29 mouse cellular contexts compared by ENCODE assay signal in genomic region chr3:31106597-31106996, GRCm38 (mm10). TPM values are rescaled to one million over a fixed set of nuclear protein-coding genes. Genes with fewer than 3 reads are reported as not detected.
DNase-seq lines count a peak whose midpoint lies in the region; ATAC-seq and TF ChIP-seq lines count a peak whose summit lies in the region.
"Had no signal": no experiment of that assay in that cellular context is flagged by ENCODE, and none has a peak within 500 bp of the region (broad histone marks: within the 10 kb centered on the region; RNA-seq: fewer than 3 reads in every experiment).

No protein-coding gene starts in this region.

- H3K4me3 ChIP-seq in neural tube, embryonic 13.5 days, result no peak overlapping the region
- H3K4me3 ChIP-seq in bone marrow macrophage, adult 2 months (ENCODE audit: insufficient read depth, low read length), result peak overlapping the region; percentile 58
- H3K4me3 ChIP-seq: embryonic facial prominence, embryonic 13.5 days; erythroblast, embryonic 14.5 days; forebrain, embryonic 12.5 days; hindbrain, embryonic 10.5 days; left cerebral cortex, adult 2 months; limb, embryonic 10.5 days; liver, embryonic 12.5 days; midbrain, embryonic 10.5 days had no signal

- DNase-seq in neural tube, embryonic 10.5 days (ENCODE audit: extremely low spot score, low spot score), result no peak
- DNase-seq in ovary, adult 18-20 months (ENCODE audit: low spot score), result no peak
- no peak for DNase-seq in left cerebral cortex, postnatal 10 days (ENCODE audit: extremely low spot score in 1 of 2, low spot score in 2 of 2)
- DNase-seq in kidney, postnatal 4 days, result no peak
- DNase-seq: adrenal gland, postnatal 25 days; cerebellum, adult 11-12 months; cerebellum, postnatal 14 days; gastrocnemius, postnatal 36 days; kidney, adult 9 months; kidney, postnatal 25 days; lung, embryonic 14.5 days; lung, postnatal 36 days; thymus, adult 18-20 months; thymus, postnatal 4 days had no signal

- no peaks in the 10 kb centered on the region for H3K27me3 ChIP-seq in neural tube, embryonic 13.5 days
- H3K27me3 ChIP-seq: embryonic facial prominence, embryonic 13.5 days; forebrain, embryonic 12.5 days; liver, embryonic 12.5 days had no signal

- WGBS in neural tube, embryonic 13.5 days, result 89% methylated on average over 6 of the region's 6 CpGs

- H3K9me3 ChIP-seq in neural tube, embryonic 13.5 days, result no peaks in the 10 kb centered on the region
- H3K9me3 ChIP-seq: embryonic facial prominence, embryonic 13.5 days; forebrain, embryonic 12.5 days; hindbrain, embryonic 10.5 days; limb, embryonic 10.5 days; liver, embryonic 12.5 days; midbrain, embryonic 10.5 days had no signal

- H3K36me3 ChIP-seq in neural tube, embryonic 13.5 days, result no peaks in the 10 kb centered on the region
- H3K36me3 ChIP-seq: embryonic facial prominence, embryonic 13.5 days; forebrain, embryonic 12.5 days had no signal

- peaks cover 67% of the 10 kb centered on the region for H3K4me1 ChIP-seq in neural tube, embryonic 13.5 days (replicated peaks)
- H3K4me1 ChIP-seq in bone marrow macrophage, adult 2 months (ENCODE audit: control insufficient read depth, insufficient read depth, low read length), result peaks cover 33% of the 10 kb centered on the region

- 0 out of 2 replicates have a peak overlapping the region, but pooled peaks have one; percentile 52 for H3K27ac ChIP-seq in neural tube, embryonic 13.5 days (replicated peaks)
- H3K27ac ChIP-seq in bone marrow macrophage, adult 2 months (ENCODE audit: insufficient read depth, low read depth, low read length), result peak overlapping the region; percentile 78
- H3K27ac ChIP-seq: embryonic facial prominence, embryonic 13.5 days; forebrain, embryonic 12.5 days; hindbrain, embryonic 10.5 days; left cerebral cortex, adult 2 months; limb, embryonic 10.5 days; liver, embryonic 12.5 days; midbrain, embryonic 10.5 days had no signal

- TF ChIP-seq POLR2A in bone marrow macrophage, adult 2 months (IDR thresholded peaks at IDR 0.05; ENCODE audit: borderline replicate concordance, low read depth, low read length), result no peak

- intact Hi-C loops in left cerebral cortex, postnatal 10 days (cut with DNase I), result no loop called here

- H3K9ac ChIP-seq in neural tube, embryonic 13.5 days, result no peak overlapping the region
- H3K9ac ChIP-seq: embryonic facial prominence, embryonic 13.5 days; forebrain, embryonic 12.5 days; liver, embryonic 12.5 days; lung, embryonic 14.5 days had no signal

- TF ChIP-seq CTCF in bone marrow macrophage, adult 2 months (IDR thresholded peaks at IDR 0.05; ENCODE audit: low read depth, low read length), result no peak

- H3K4me2 ChIP-seq in neural tube, embryonic 13.5 days, result no peak overlapping the region
- H3K4me2 ChIP-seq: embryonic facial prominence, embryonic 13.5 days; forebrain, embryonic 12.5 days; heart, embryonic 11.5 days; liver, embryonic 12.5 days; lung, embryonic 14.5 days had no signal

- no peak for ATAC-seq in neural tube, embryonic 13.5 days (ENCODE audit: low read depth)
- peak; percentile 99 for ATAC-seq in megakaryocyte, adult 5-6 weeks (ENCODE audit: poor library complexity, severe bottlenecking)
- ATAC-seq: hindbrain, embryonic 16.5 days; intestine, embryonic 16.5 days; liver, embryonic 12.5 days; midbrain, embryonic 16.5 days had no signal

RNA-seq across cellular contexts. Expression of gene Skil, which starts 11.7 kb away (rescaled TPM):
- polyA plus RNA-seq in neural tube, embryonic 13.5 days (2015; fragmentation: Nextera tagmentation; extraction: Ambion mirVana), result 29.9 and 35.3 TPM in 2 replicates
- polyA plus RNA-seq in bone marrow macrophage, adult 2 months (2012; ENCODE audit: insufficient read depth, insufficient read length, missing spikeins), result 30.3 and 35.5 TPM in 2 replicates
- total RNA-seq in megakaryocyte, adult 5-6 weeks (2015), result 20.4 and 21.8 TPM in 2 replicates
- total RNA-seq in megakaryocyte, adult 5-6 weeks (2017), result 31.6 and 32.5 TPM in 2 replicates
- 10 to 100 TPM; 64.4 to 66.2 TPM for total RNA-seq in left cerebral cortex, postnatal 10 days (2021)

RNA-seq across cellular contexts. Expression of gene Cldn11, which starts 43.1 kb away (rescaled TPM):
- 62.9 and 75.1 TPM in 2 replicates for polyA plus RNA-seq in neural tube, embryonic 13.5 days (2015; fragmentation: Nextera tagmentation; extraction: Ambion mirVana)
- polyA plus RNA-seq in bone marrow macrophage, adult 2 months (2012; ENCODE audit: insufficient read depth, insufficient read length, missing spikeins), result not detected in 2 replicates
- not detected in 2 replicates for total RNA-seq in megakaryocyte, adult 5-6 weeks (2015)
- total RNA-seq in megakaryocyte, adult 5-6 weeks (2017), result not detected in 2 replicates
- total RNA-seq in left cerebral cortex, postnatal 10 days (2021), result 10 to 100 TPM; 25.6 to 43.0 TPM
- polyA plus RNA-seq: erythroblast, embryonic 14.5 days had no signal

Comparison
In these comparisons a context has a peak if more than half of its experiments do, and no peak if none do; other contexts are left out.
1. RNA of gene Cldn11, which starts 43.1 kb away (total RNA-seq): 25.6 to 43.0 TPM in left cerebral cortex, postnatal 10 days; not detected in megakaryocyte, adult 5-6 weeks; every median in the first group is over 10 times any median in the second.